Mouse (Mus musculus): ENCODE data around the gene Hif3a.

Hif3a gene

GRCm38 (mm10) chr7:17056601-17057523 lies 5.4 kb downstream of the Hif3a start:
- DNase-seq: peak; percentile 79

GRCm38 (mm10) chr7:17056081-17056581 lies 6.1 kb downstream of the Hif3a start:
- peak; percentile 91 for DNase-seq

GRCm38 (mm10) chr7:17055287-17055946 lies 6.8 kb downstream of the Hif3a start:
- no peak for DNase-seq

GRCm38 (mm10) chr7:17054325-17054989 lies 7.8 kb downstream of the Hif3a start:
- no peak for DNase-seq

- peak; percentile 81 for DNase-seq
These were observed 11.2 kb downstream of the Hif3a start for GRCm38 (mm10) chr7:17050933-17051594.

- DNase-seq: no peak
These were observed 11.7 kb downstream of the Hif3a start for GRCm38 (mm10) chr7:17050491-17050890.

GRCm38 (mm10) chr7:17048431-17049190 lies 13.6 kb downstream of the Hif3a start:
- DNase-seq: no peak

- no peak for DNase-seq
These were observed 15.1 kb downstream of the Hif3a start for GRCm38 (mm10) chr7:17047041-17047682.

- no peak for DNase-seq
These were observed 16.5 kb downstream of the Hif3a start for GRCm38 (mm10) chr7:17045743-17046142.

- no peak for DNase-seq
These were observed 22.9 kb downstream of the Hif3a start for GRCm38 (mm10) chr7:17039373-17039772.

- peak; percentile 80 for DNase-seq
These were observed 24.1 kb downstream of the Hif3a start for GRCm38 (mm10) chr7:17038018-17038695.

GRCm38 (mm10) chr7:17030239-17030638 lies 32.0 kb downstream of the Hif3a start:
- no peak for DNase-seq

- no peak for DNase-seq
These were observed 33.3 kb downstream of the Hif3a start for GRCm38 (mm10) chr7:17028923-17029322.

- peak; percentile 96 for DNase-seq
These were observed 34.5 kb downstream of the Hif3a start, which contains the start of gene Ppp5c for GRCm38 (mm10) chr7:17027588-17028343. Ppp5c (minus strand) TSS chr7:17027924.

- DNase-seq: peak; percentile 85
These were observed 35.3 kb downstream of the Hif3a start for GRCm38 (mm10) chr7:17026710-17027587.

GRCm38 (mm10) chr7:17025896-17026622 lies 36.2 kb downstream of the Hif3a start:
- no peak for DNase-seq

GRCm38 (mm10) chr7:17025505-17025894 lies 36.7 kb downstream of the Hif3a start:
- DNase-seq: no peak
